Mouse (Mus musculus): ENCODE data around the gene Wdr6.

Wdr6 gene

DNA sequence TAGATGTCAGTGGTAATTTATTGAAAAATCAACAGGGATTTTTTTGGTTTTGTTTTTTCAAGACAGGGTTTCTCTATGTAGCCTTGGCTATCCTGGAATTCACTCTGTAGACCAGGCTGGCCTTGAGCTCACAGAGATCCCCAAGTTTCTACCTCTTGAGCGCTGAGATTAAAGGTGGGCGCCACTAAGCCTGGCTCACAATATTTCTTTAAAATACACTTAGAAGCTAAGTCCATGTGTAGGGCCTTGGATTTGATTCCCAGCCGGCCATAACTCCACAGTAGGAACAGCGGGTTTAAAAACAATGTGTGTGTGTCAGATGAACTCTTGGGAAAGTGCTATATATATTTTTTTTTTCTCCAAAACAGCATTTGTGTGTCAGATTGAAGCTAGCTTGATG is 55.2 kb downstream of the Wdr6 start:
- DNase-seq (ENCODE audit: extremely low spot score), result no peak

All from embryo, embryonic 9.5 days (tissue).